Mouse (Mus musculus) ES-E14 (cell line): ENCODE measurements at regions not wholly inside any gene's neighbourhood (a gene's known extent, or its start where the extent isn't known, plus 50 kb on each side); places are given as distances from the start of the nearest gene placed in this dataset.

Source experiments
- CHD2 ChIP-seq: IDR thresholded peaks from 2 replicates; pipeline ENCODE4 v1.6.1; 2014; ENCODE audit warnings: mild to moderate bottlenecking, low read depth, low read length, inconsistent platforms
- ZNF384 ChIP-seq: IDR thresholded peaks from 2 replicates; pipeline ENCODE4 v1.6.1; 2012; ENCODE audit warnings: low read depth, low read length, inconsistent platforms

DNA sequence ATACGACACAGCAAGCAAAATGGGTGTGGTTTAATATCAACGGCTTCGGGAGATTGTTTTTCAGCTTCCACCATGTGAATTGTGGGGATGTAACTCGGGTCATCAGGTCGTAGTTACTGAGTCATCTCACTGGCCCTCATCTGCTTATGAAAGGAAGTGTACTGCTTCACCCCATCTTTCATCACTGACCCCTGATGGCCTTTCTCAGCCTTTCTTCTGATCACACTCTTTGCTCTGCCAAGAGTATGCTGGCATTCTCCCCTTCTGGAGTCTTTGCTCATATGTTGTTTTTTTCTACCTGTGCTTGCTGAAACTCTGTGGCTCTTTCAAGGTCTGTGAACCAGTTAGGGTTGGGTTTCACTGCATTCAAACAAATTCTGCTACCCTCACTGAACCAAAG, 50.6 kb upstream of the Tgm3 start:
- TF ChIP-seq ZNF384 (no peak), CHD2 (no peak)
